Mouse (Mus musculus): ENCODE data around the gene Dnajc4.

Gene Dnajc4

GRCm38 (mm10) chr19:6948186-6948585 lies 44.2 kb downstream of the Dnajc4 start:
- DNase-seq (ENCODE audit: low read depth, low spot score) = no peak

- DNase-seq (ENCODE audit: low read depth, low spot score) = peak; percentile 58
These were observed 44.6 kb downstream of the Dnajc4 start for GRCm38 (mm10) chr19:6947742-6948141.

DNA sequence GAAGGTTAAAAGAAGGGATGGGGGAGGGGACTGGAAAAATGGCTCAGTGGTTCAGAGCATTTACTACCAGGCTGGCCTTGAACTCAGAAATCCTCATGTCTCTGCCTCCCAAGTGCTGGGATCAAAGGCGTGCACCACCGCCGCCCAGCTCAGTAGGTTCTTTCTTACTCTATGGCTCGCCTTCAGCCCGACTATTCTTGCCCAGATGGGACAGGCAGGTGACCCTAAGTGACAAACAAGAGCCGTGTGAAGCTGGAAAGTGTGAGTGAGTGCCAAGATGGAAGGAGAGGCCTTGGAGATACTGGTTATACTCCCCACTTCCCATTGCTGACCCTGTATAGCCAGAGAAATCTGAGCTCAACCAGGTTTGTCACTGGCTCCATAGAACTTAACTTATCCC lies 48.7 kb downstream of the Dnajc4 start:
- DNase-seq (ENCODE audit: low read depth, low spot score) = no peak

DNA sequence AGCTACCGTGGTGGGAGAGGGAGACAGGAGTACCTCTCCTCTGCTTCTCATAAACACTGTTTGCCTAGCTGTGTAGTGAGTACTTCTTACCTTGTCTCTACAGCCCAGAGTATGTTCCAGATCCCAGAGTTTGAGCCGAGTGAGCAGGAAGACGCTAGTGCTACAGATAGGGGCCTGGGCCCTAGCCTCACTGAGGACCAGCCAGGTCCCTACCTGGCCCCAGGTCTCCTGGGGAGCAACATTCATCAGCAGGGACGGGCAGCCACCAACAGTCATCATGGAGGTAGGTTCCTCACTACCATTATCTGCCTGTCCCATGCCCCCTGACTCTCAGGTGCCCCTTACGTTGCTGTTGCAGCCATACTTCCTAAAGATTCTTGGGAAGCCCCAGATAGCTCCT lies 49.6 kb downstream of the Dnajc4 start:
- DNase-seq (ENCODE audit: low read depth, low spot score) = no peak

- peak; percentile 97 for DNase-seq (ENCODE audit: low read depth, low spot score)
These were observed 50.1 kb downstream of the Dnajc4 start, which contains the start of gene Gpr137 for GRCm38 (mm10) chr19:6942249-6942691. Gene Gpr137, minus strand, starts transcription at chr19:6942480.

DNA sequence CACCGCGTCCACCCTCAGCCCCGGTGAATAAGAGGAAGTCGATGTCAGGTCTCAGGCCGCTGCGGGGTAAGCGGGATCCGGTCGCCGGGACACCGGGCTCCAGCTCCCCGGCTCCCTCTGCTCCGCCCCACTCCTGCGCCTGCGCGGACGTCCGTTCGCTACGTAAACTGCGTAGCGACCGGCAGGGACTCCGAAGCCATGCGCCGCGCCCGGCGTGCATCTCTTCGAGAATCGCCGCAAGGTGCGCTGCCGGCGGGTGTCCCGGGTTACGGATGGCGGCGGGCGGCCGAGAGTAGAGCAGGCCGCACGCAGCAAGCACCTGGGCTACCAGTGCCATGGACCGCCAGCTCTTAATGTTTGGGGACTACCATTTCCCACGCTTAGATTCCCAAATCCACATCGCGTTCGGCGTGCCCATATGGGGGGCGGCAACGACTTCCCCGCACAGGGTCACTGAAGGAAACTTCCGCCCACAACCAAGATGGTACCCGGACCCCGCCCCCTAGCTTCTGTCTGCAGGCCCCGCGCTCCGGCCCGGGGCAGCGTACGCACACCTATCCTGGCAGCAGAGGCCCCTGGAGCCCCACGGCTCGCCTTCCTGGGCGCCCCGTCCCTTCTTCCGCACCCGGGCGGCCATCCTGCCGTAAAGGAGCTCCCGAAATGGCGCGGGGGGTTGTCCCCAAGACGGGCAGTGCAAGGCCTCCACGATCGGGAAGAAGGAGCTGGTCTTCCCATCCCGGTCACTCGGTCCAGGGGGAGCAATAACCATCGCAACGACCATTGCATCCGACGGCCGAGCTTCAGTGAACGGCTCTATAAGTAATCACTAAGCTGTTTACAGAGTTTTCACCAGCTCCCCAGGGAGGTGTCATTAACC lies 50.8 kb downstream of the Dnajc4 start, which contains the start of gene Bad:
Bad (plus strand) TSS at position 490 of the 877 bp plus-strand sequence.
- DNase-seq (ENCODE audit: low read depth, low spot score) = peak; percentile 96

GRCm38 (mm10) chr19:6940396-6941351 lies 51.7 kb downstream of the Dnajc4 start:
- no peak for DNase-seq (ENCODE audit: low read depth, low spot score)

DNA sequence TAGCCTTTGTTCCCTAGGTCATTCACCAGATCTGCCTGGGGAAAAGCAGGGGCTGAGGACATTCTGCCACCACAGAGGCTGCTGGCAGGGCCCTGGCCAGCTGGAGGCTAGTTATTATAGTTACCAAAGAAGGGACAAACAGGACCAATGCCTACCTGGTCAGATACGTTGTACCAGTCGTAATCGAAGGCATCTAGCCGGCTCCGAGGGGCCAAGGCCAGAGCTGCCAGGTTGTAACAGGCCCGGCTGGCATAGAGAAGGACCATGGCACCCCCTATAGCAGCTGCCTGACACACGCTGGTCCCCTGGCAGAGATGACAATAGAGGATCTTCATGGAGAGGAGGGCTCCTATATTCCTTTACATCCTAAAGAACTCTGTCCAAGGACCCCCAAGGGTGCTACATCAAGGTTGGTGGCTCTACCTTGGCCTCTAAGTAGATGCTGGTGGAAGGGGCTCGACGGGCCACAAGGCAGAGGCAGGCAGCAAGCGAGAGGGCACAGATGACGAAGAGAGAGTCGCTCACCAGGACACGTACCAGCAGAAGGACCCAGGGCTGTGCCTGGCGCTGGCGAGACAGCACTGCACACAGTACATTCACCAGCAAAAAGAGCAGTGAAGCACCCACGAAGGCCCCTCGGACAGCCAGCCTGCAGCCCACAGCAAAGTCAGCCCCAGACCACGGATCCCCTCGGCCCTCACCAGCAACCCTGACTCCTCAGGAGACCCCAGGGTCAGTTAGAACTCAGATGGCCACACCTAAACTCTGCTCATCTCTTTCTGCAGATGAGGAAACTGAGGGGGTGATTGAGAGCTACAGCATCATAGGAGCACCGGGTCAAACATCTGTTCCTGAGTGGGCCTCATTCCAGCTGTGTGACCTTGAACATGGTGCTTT lies 53.0 kb downstream of the Dnajc4 start:
- DNase-seq (ENCODE audit: low read depth, low spot score) = no peak

All from ZHBTc4 (cell line).